Mouse (Mus musculus): ENCODE data around the gene Tns3. TPM values are rescaled to one million over a fixed set of nuclear protein-coding genes. Genes with fewer than 3 reads are reported as not detected.

Tns3 gene
- total and polyA plus RNA-seq, 3 experiments = not detected

DNA sequence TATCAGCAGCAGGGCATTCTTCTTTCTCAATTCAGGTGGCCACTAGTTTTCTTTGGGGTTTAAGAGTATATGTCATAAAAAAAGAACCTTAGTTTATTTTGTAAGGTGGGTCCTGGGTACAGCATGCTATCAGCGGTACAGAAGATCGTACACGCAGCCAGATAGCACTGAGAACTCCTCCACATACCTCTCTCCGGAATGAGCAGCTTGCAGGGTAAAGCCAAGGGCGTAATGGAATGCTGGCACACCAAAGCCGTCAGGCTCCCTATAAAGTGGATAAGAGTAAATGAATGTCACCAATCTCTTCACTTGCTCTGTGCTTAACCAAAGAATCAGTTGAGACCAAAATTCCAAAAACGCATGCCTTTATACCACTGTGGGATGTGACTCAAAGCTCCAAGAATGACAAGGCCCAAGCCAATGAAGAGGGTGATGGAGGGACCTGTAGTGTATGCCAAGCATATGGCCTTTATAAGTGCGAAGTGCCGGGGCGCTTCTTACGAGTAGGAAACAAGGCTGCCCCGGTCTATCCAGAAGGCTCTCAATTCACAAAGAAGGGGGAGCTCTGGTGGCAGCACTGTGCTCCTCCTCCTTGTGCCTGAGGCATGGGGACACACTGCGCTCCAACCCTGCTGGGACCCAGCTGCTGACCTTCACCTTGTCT, 219.4 kb downstream of the Tns3 start:
- Histone ChIP-seq H3K4me1 (ENCODE audit: control insufficient read depth in 1 of 2, insufficient read depth in 2 of 2, low read length in 2 of 2) (no peaks in the 10 kb centered on the region), H3K36me3 (ENCODE audit: control insufficient read depth in 1 of 2, insufficient read depth in 2 of 2, low read length in 2 of 2) (no peaks in the 10 kb centered on the region), H3K4me3 (ENCODE audit: control insufficient read depth in 1 of 2, insufficient read depth in 1 of 2, low read depth in 2 of 2, low read length in 2 of 2) (no peak overlapping the region), H3K27ac (ENCODE audit: control insufficient read depth, low read depth, low read length) (no peak overlapping the region), H3K9ac (ENCODE audit: control insufficient read depth, low read depth, low read length, poor library complexity, severe bottlenecking) (no peak overlapping the region), H3K79me2 (ENCODE audit: control insufficient read depth, insufficient read depth, low read length, poor library complexity) (no peaks in the 10 kb centered on the region), H3K9me3 (replicated peaks; ENCODE audit: insufficient read depth, low read length) (no peaks in the 10 kb centered on the region), H3K27me3 (ENCODE audit: control insufficient read depth in 1 of 2, insufficient read depth in 2 of 2, low read length in 2 of 2) (no peaks in the 10 kb centered on the region)
- DNase-seq (ENCODE audit: low read depth, low spot score) = no peak
- TF ChIP-seq KAT2A (conservative IDR thresholded peaks at IDR 0.05; ENCODE audit: low read depth, low read length) (no peak), TBP (IDR thresholded peaks at IDR 0.05; ENCODE audit: low read depth, low read length) (no peak), ZC3H11A (IDR thresholded peaks at IDR 0.05; ENCODE audit: low read depth, low read length) (no peak), ZKSCAN1 (IDR thresholded peaks at IDR 0.05; ENCODE audit: low read depth, low read length) (no peak), RCOR1 (IDR thresholded peaks at IDR 0.05; ENCODE audit: low read depth, low read length) (no peak), CHD2 (IDR thresholded peaks at IDR 0.05; ENCODE audit: low read length) (no peak), MAX (IDR thresholded peaks at IDR 0.05; ENCODE audit: low read length) (no peak), GABPA (IDR thresholded peaks at IDR 0.05; ENCODE audit: low read depth, low read length) (no peak), HCFC1 (IDR thresholded peaks at IDR 0.05; ENCODE audit: low read depth, low read length) (no peak), ZNF384 (IDR thresholded peaks at IDR 0.05; ENCODE audit: low read depth, low read length) (no peak), MAZ (IDR thresholded peaks at IDR 0.05; ENCODE audit: low read depth, low read length) (no peak), CTCF (IDR thresholded peaks at IDR 0.05 in 2 of 3, conservative IDR thresholded peaks at IDR 0.05 in 1 of 3; ENCODE audit: control insufficient read depth in 1 of 3, insufficient read depth in 1 of 3, low read depth in 2 of 3, low read length in 3 of 3, poor library complexity in 1 of 3, severe bottlenecking in 1 of 3) (no peak), SIN3A (IDR thresholded peaks at IDR 0.05; ENCODE audit: low read length) (no peak), EP300 (IDR thresholded peaks at IDR 0.05; ENCODE audit: low read depth in 1 of 2, low read length in 2 of 2) (no peak), NELFE (IDR thresholded peaks at IDR 0.05; ENCODE audit: low read depth, low read length) (no peak), UBTF (IDR thresholded peaks at IDR 0.05; ENCODE audit: borderline replicate concordance, insufficient read depth, low read depth, low read length) (no peak)

GRCm38 (mm10) chr11:8443539-8444292, 220.6 kb downstream of the Tns3 start:
- H3K9me3 ChIP-seq (replicated peaks; ENCODE audit: insufficient read depth, low read length) = no peaks in the 10 kb centered on the region
- no peaks in the 10 kb centered on the region for H3K79me2 ChIP-seq (ENCODE audit: control insufficient read depth, insufficient read depth, low read length, poor library complexity)
- H3K9ac ChIP-seq (ENCODE audit: control insufficient read depth, low read depth, low read length, poor library complexity, severe bottlenecking) = no peak overlapping the region
- H3K27ac ChIP-seq (ENCODE audit: control insufficient read depth, low read depth, low read length) = no peak overlapping the region
- no peak overlapping the region for H3K4me3 ChIP-seq (ENCODE audit: control insufficient read depth in 1 of 2, insufficient read depth in 1 of 2, low read depth in 2 of 2, low read length in 2 of 2)
- H3K4me1 ChIP-seq (ENCODE audit: control insufficient read depth in 1 of 2, insufficient read depth in 2 of 2, low read length in 2 of 2) = no peaks in the 10 kb centered on the region
- no peak for DNase-seq (ENCODE audit: low read depth, low spot score)
- no peaks in the 10 kb centered on the region for H3K36me3 ChIP-seq (ENCODE audit: control insufficient read depth in 1 of 2, insufficient read depth in 2 of 2, low read length in 2 of 2)
- H3K27me3 ChIP-seq (ENCODE audit: control insufficient read depth in 1 of 2, insufficient read depth in 2 of 2, low read length in 2 of 2) = no peaks in the 10 kb centered on the region
- no peak for TF ChIP-seq ZKSCAN1 (IDR thresholded peaks at IDR 0.05; ENCODE audit: low read depth, low read length)
- no peak for TF ChIP-seq EP300 (IDR thresholded peaks at IDR 0.05; ENCODE audit: low read depth in 1 of 2, low read length in 2 of 2)
- TF ChIP-seq POLR2A (IDR thresholded peaks at IDR 0.05; ENCODE audit: control insufficient read depth in 1 of 2, insufficient read depth in 1 of 2, low read depth in 1 of 2, low read length in 2 of 2, poor library complexity in 1 of 2) = no peak
- no peak for TF ChIP-seq MYC (IDR thresholded peaks at IDR 0.05; ENCODE audit: low read depth, low read length)
- no peak for TF ChIP-seq USF1 (IDR thresholded peaks at IDR 0.05; ENCODE audit: low read depth, low read length)

Measured in MEL (cell line).